Mouse (Mus musculus): ENCODE data around the gene Cyfip2. TPM values are rescaled to one million over a fixed set of nuclear protein-coding genes. Genes with fewer than 3 reads are reported as not detected.

Gene Cyfip2
- total RNA-seq, 2 experiments from 2014 or later: 2.1 to 2.3 TPM

DNA sequence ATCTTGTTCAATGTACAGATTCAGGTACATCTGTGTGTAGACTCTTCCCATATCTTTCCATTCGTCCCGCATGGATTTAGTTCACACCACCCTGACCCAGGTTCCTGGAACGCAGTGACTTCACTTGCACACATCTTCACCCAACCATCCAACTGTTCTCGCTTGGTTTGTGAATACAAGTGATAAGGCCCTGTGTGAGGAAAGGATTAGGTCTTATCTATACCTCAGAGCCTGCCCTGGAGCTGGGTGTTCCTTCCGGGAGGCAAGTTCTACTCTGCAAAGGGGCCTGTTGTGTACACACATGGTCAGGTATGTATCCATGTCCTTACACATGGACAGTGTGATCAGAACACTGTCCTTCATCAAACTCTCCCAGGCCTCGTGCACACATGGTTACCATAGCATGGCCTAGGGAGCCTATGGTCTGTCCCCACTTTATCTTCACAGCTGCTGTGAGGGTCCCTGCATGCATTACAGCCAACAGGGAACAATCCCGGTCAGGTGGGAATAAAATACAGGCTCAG, 71.4 kb downstream of the Cyfip2 start:
- DNase-seq (ENCODE audit: low spot score in 2 of 2): no peak

- peak in 1 of 2 experiments; percentile 56 for DNase-seq (ENCODE audit: low spot score in 2 of 2)
Observed at GRCm38 (mm10) chr11:46236976-46237375, 75.7 kb downstream of the Cyfip2 start.

DNA sequence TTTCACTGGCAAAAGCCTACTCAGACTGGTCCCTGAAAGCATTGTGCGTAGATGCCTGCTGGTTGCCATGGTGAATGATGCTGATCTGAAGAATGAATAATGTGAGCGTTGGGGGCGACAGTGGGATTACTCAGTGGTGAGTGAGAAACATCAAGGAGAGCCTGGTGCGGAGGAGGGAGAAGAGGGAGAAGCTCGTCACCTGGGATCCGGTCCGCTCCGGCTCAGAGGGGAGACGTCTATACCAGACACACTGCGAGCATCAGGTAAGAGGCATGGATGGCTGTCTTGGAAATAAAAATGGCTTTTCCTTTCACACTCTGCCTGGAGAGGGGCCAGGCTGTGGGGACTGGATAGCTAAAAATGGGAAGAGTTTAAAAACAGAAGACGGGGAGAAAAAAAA, 77.3 kb downstream of the Cyfip2 start, which contains the start of gene Fndc9:
TSS of gene Fndc9 (plus strand) at position 198 of the 400 bp plus-strand sequence.
- DNase-seq (ENCODE audit: low spot score in 2 of 2): no peak

DNA sequence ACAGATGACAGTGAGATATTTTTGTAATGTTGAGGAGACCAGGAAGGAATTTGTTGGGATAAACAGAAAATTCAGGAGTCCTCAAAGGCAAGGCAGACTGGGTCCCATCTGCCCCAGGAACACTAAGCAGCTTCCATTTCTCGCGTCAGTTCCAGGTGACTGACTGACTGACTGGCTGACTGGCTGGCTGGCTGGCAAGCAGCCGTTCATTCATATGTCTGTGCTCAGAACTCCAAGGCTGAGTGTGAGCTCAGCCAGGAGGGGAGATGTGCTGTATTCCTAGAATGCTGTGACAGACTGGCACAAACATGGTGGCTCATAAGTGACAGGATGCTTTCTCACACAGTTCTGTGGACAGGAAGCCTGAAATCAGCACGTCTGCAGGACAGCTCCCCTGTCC, 78.7 kb downstream of the Cyfip2 start:
- DNase-seq (ENCODE audit: low spot score in 2 of 2): no peak

DNA sequence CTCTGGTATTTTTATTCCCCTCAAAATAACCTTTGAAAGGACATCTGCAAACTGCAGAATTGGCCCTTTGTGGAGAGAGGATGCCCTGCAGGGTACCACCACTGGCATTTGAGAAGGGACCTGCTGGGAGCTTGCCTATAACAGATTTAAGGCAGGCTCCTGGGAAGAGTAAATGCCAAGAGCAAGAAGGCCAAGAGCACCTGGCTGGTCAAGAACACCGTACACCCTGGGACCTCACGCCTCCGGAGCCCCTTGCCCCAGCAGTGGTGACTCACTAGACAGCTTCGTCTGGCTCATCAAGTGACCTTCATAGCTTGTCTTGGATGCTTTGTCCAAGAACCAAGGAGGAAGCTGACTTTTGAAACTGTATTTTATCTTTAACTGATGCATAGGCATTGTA, 79.9 kb downstream of the Cyfip2 start:
- no peak for DNase-seq (ENCODE audit: low spot score in 2 of 2)

GRCm38 (mm10) chr11:46230184-46230583, 82.5 kb downstream of the Cyfip2 start:
- no peak for DNase-seq (ENCODE audit: low spot score in 2 of 2)

- no peak for DNase-seq (ENCODE audit: low spot score in 2 of 2)
Observed at GRCm38 (mm10) chr11:46225345-46225744, 87.3 kb downstream of the Cyfip2 start.

- no peak for DNase-seq (ENCODE audit: low spot score in 2 of 2)
Observed at GRCm38 (mm10) chr11:46223575-46223974, 89.1 kb downstream of the Cyfip2 start.

- DNase-seq (ENCODE audit: low spot score in 2 of 2): no peak
Observed at GRCm38 (mm10) chr11:46220211-46220610, 92.4 kb downstream of the Cyfip2 start.

DNA sequence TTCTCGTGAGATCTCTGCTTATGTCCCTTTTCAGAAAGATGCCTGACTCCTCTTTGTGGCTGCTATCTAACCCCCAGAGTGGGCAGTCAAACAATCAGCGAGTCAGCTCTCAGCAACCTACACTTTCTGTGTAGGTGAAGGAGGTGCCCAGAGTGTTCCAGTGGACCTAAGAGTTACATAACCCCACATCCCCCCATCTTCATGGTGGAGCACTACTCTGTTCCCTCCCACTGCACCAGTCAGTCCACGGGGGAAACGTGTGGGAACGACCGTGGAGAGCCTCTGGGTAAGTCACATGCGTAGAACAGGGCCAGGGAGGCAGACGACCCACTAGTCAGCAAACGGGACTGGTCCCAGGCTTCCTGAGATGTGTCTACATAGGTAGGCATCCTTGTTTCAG, 93.3 kb downstream of the Cyfip2 start:
- no peak for DNase-seq (ENCODE audit: low spot score in 2 of 2)

DNA sequence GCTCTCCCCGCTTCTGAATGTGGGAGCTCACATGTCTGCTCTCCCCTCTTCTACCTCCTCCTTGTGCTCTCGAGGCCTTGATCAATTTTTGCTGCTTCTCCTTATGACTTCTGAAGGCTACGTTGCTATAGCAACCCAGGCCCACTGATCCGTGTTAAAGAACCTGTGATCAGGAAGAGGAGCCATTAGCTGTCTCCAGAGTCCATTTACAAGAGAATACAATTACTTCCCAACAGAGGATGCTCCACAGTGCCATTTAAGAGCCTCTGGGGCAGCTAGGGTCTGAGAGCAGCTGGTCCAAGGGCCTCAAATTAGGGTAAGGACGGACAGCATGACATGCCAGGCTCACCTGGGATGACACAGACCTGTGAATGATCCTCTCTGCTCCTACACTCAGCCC, 94.1 kb downstream of the Cyfip2 start:
- no peak for DNase-seq (ENCODE audit: low spot score in 2 of 2)

- no peak for DNase-seq (ENCODE audit: low spot score in 2 of 2)
Observed at GRCm38 (mm10) chr11:46217686-46218085, 95.0 kb downstream of the Cyfip2 start.

DNA sequence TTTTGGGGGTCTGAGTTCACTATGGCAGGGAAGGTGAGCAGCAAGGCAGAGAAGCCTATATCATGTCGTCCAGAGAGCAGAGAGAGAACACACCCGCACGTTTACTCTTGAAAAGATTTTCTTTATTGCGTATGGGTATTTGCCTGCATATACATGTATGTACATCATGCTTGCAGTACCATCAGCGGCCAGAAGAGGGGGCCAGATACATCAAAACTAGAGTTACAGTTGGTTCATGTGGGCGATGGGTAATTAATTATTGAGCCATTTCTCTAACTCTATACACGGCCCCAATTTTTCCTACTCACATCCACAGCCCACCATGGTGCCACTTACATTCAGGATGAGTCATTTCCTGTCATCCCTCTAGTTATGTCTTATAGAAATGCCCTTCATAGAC, 96.0 kb downstream of the Cyfip2 start:
- peak in 1 of 2 experiments; percentile 19 for DNase-seq (ENCODE audit: low spot score in 2 of 2)

GRCm38 (mm10) chr11:46215354-46215753, 97.3 kb downstream of the Cyfip2 start:
- DNase-seq (ENCODE audit: low spot score in 2 of 2): peak in 1 of 2 experiments; percentile 43

DNA sequence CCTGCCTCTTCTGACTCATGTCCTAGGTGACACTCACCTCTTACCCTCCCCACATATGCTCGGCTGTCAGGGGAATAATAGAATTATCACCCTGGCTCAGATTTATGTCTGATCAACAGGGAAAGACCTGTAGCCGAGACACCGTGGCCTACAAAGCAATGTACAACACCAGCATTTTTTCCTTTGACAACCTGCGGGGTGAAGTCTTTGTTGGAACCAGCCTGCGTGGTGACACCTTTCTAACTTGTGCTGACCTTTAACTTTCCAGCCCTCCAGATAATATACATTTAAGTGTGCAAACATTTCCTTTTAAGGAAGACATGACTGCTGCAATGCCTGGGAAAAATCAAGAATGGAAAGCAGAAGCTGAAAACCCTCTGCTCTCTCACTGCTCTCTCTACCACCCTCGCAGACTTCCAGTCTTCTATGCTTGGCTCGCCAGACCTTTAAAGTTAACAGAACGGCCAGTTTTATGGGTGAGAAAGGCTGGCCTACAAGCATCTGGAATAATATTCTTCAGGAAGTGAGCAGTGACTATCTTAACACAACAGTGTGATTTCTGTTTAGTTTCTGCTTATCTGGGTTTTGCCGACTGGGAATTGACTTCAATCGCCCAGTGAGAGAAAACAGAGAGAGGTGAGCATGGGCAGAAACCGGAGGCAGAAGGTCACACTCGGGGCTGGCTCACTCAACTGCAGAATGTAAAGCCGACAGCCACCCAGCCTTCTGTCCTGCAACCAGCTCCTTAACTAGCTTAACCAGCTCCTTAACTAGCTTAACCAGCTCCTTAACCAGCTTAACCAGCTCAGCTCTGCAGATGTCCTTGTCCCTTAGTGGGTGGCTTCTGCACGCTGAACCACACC, 98.1 kb downstream of the Cyfip2 start:
- no peak for DNase-seq (ENCODE audit: low spot score in 2 of 2)

DNA sequence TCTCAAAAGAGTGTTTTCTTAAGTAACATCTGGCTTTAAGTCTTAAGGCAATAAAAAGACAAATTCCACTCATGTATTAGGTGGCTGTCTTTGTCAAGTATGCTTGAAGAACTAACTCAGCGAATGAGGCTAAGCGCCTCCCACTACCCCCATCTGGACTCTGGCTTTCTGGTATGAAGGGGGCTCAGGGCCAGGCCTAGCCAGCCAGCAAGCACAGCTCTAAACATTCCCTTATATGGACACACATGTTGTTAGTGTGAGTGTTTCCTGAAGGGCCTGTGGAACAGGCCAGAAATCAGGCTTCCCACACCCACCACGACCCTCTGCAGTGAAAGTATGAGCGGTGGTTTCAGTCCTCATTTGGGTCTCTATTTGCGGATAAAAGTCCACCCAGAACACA, 98.8 kb downstream of the Cyfip2 start:
- peak in 1 of 2 experiments; percentile 44 for DNase-seq (ENCODE audit: low spot score in 2 of 2)

- DNase-seq (ENCODE audit: low spot score in 2 of 2): no peak
Observed at GRCm38 (mm10) chr11:46211858-46212257, 100.8 kb downstream of the Cyfip2 start.

DNA sequence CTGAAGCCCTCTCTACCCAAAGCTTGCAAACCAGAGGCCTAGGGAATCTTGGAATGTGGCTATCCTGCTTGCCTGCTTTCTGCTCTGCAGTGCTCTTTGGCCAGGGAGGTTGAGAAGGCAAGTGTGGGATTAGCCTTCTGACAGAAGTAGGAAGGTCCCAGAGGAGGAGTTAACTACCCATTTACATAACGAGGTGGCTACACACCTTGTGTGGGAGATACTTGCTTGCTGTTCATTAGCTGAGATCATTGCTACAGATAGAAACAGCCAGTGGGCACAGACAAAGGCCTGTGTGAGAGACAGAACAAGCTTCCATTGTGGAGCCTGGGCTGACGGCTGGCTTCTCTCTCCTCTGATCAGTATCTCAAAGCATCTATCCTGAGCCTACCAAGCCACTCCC, 102.8 kb downstream of the Cyfip2 start:
- no peak for DNase-seq (ENCODE audit: low spot score in 2 of 2)

- DNase-seq (ENCODE audit: low spot score in 2 of 2): no peak
Observed at GRCm38 (mm10) chr11:46205639-46206409, 106.8 kb downstream of the Cyfip2 start.

DNA sequence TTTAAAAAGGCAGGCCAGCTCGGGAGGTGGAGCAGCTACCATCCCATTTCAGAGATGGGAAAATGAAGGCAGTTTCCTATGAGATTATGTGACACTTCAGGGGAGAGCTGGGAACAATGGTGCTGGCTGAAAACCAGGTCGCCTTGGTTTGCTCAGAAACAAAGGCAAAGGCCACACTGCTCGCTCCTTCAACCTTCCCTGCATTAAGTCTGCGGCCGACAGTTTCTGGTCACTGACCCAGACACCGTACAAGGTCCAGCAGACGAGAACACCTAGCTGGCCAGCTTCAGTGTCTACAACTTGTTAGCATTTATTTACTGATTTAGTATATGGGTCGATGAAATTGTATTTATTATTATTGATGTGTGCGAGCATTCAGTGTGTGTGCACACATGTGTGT, 107.8 kb downstream of the Cyfip2 start:
- no peak for DNase-seq (ENCODE audit: low spot score in 2 of 2)

DNA sequence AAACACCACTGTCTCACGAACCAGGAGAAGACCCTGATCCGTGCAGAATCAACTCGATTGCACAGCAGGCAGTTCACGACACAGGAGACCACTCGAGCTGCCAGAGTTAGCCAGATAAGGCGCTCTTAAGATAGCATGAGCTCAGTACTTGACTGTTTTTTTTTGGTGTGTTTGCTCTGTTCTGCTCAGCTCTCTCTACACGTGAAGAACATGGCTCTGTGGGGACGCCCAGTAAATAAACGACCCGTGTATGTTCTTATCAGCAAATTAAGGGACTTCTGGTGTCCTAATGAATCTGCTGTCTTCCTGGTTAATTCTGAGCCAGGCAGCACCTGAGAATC, 110.1 kb downstream of the Cyfip2 start:
- no peak for DNase-seq (ENCODE audit: low spot score in 2 of 2)
